Comparison of ENCODE assay signal across 10 mouse cellular contexts in the genomic region with DNA sequence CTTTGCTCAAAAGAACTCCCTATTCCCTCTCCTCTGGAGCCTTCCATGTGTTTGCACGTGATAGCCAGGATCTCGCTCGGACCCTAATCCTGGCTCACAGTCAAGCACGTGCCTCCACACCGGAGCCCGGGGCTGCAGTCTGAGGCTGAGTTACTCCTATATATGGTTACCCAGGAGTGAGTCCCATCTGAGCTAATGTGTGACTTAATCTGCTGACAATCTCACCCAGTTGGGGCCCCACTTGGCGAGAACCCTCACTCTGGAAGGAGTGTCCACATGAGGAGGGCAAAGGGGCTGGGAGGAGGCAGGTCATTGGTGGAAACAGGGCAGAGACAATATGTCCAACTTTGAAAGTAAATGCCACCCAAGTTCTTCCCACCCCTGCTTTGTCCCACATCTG. TPM values are rescaled to one million over a fixed set of nuclear protein-coding genes. Genes with fewer than 3 reads are reported as not detected.
DNase-seq lines count a peak whose midpoint lies in the region; ATAC-seq lines count a peak whose summit lies in the region.
"Had no signal": no experiment of that assay in that cellular context is flagged by ENCODE, and none has a peak within 500 bp of the region (broad histone marks: within the 10 kb centered on the region; RNA-seq: fewer than 3 reads in every experiment).

No protein-coding gene starts in this region.

- H3K36me3 ChIP-seq in neural tube, embryonic 15.5 days, result no peaks in the 10 kb centered on the region
- H3K36me3 ChIP-seq: midbrain, embryonic 12.5 days had no signal

- no peak overlapping the region for H3K27ac ChIP-seq in neural tube, embryonic 15.5 days (replicated peaks)
- H3K27ac ChIP-seq: midbrain, embryonic 12.5 days had no signal

- peaks cover 12% of the 10 kb centered on the region; the same call in 1 of the 2 replicates for H3K4me1 ChIP-seq in neural tube, embryonic 15.5 days

- H3K4me2 ChIP-seq in neural tube, embryonic 15.5 days, result no peak overlapping the region
- H3K4me2 ChIP-seq: midbrain, embryonic 12.5 days had no signal

- H3K27me3 ChIP-seq in neural tube, embryonic 15.5 days (replicated peaks), result no peaks in the 10 kb centered on the region
- H3K27me3 ChIP-seq: midbrain, embryonic 12.5 days had no signal

- no peak overlapping the region for H3K9ac ChIP-seq in neural tube, embryonic 15.5 days (replicated peaks)
- H3K9ac ChIP-seq: midbrain, embryonic 12.5 days had no signal

- 88% methylated on average over 7 of the region's 7 CpGs for WGBS in neural tube, embryonic 15.5 days

- ATAC-seq in neural tube, embryonic 15.5 days (ENCODE audit: low FRiP score), result no peak

- H3K9me3 ChIP-seq in neural tube, embryonic 15.5 days (replicated peaks), result no peaks in the 10 kb centered on the region
- H3K9me3 ChIP-seq: midbrain, embryonic 12.5 days had no signal

- peak; percentile 35 for DNase-seq in heart, postnatal 4 days
- DNase-seq in heart, adult 8-10 months (ENCODE audit: low spot score), result no peak
- peak; percentile 29 for DNase-seq in 3T3-L1 (ENCODE audit: low read depth, low spot score)
- DNase-seq in adipocyte (ENCODE audit: low spot score), result peak; percentile 63
- DNase-seq in liver, result peak; percentile 27
- DNase-seq in embryo, embryonic 11 days, result no peak
- DNase-seq: cerebellum, postnatal 36 days; thymus, adult 18-20 months had no signal

- H3K4me3 ChIP-seq in neural tube, embryonic 15.5 days (replicated peaks), result no peak overlapping the region
- H3K4me3 ChIP-seq: midbrain, embryonic 12.5 days had no signal

RNA-seq across cellular contexts. Expression of a gene that starts 17.2 kb away (rescaled TPM):
- 100 to 1,000 TPM; 188 to 208 TPM for total RNA-seq in heart, postnatal 4 days (2021)
- total RNA-seq in heart, adult 8-10 months (2022), result 100 to 1,000 TPM; 300 to 329 (median 307) TPM
- 38.0 and 42.9 TPM in 2 replicates for polyA plus RNA-seq in neural tube, embryonic 15.5 days (2015; fragmentation: Nextera tagmentation; extraction: Ambion mirVana)

RNA-seq across cellular contexts. Expression of a gene that starts 57.7 kb away (rescaled TPM):
- total RNA-seq in heart, postnatal 4 days (2021), result 10 to 100 TPM; 48.6 to 52.2 TPM
- total RNA-seq in heart, adult 8-10 months (2022), result 10 to 100 TPM; 28.3 to 37.1 (median 32.0) TPM
- polyA plus RNA-seq in neural tube, embryonic 15.5 days (2015; fragmentation: Nextera tagmentation; extraction: Ambion mirVana), result 13.4 and 17.0 TPM in 2 replicates

Comparison
In these comparisons a context has a peak if more than half of its experiments do, and no peak if none do; other contexts are left out.
1. DNase-seq: peak in heart, postnatal 4 days (single experiment), 3T3-L1 (single experiment), adipocyte (single experiment) and liver (single experiment); none in heart, adult 8-10 months (single experiment) and embryo, embryonic 11 days (single experiment).